Mouse (Mus musculus): ENCODE measurements around the gene Dgkg. TPM values are rescaled to one million over a fixed set of nuclear protein-coding genes. Genes with fewer than 3 reads are reported as not detected.

The Dgkg gene
- polyA plus RNA-seq (2015; fragmentation: Nextera tagmentation; extraction: Ambion mirVana), result 3.5 and 4.5 TPM in 2 replicates

DNA sequence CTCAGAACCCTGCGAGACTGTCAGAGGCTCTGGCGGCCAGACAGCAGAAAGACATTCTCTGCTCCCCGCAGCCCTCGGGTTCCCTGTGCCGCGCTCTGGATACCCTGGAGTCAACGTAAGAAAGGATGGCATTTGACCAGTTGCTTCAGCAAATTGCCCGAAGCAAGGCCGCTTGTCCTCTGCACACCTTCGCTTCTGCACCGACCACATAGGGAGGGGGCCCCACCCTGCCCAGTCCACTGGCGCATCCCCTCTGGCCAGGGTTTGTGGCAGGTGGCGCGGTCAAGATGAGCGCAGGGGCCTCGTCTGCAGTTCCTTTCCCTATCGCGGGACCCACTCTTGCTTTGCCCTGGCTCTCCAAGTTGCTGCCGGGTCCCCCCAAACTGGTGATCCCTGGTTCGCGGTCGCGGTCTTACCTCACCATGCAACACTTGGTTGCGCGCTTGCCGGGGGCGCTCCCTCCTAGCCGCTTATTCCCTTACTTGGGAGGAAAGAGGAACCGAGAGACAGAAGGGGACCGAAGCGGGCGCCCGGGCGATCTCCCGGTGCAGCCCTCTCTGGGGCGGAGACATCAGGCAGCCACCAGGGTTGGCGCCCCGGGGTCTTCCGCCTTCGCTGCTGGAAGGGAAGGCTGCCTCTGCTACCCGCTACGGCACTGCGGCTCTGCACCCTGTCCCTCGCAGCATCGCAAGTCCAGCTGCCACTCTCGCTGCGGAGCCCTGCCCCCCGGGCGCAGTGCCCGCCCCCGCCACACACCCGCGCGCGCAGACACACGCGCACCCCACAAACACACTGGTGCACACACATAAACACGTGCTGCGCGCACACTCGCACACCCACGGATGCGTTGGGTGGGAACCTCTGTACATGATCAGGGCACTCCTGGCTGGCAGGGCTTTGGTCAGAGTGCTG is at the start of gene Dgkg:
Gene Dgkg (minus strand): TSS at position 689 of the 912 bp plus-strand sequence.
- TF ChIP-seq CTCF (IDR thresholded peaks at IDR 0.05; ENCODE audit: low read depth), result no peak
- 2% methylated on average over 63 of the region's 63 CpGs for WGBS
- Histone ChIP-seq H3K4me2 (replicated peaks; ENCODE audit: low read depth) (peak within 1 kb of the TSS; percentile 87), H3K27me3 (replicated peaks; ENCODE audit: control insufficient read depth, insufficient read depth, low read length) (peaks cover 12% of the 10 kb centered on the region), H3K36me3 (ENCODE audit: control insufficient read depth, insufficient read depth) (no peaks in the 10 kb centered on the region), H3K4me3 (ENCODE audit: low read depth, low read length) (peak within 1 kb of the TSS; percentile 49), H3K9ac (ENCODE audit: low read depth, low read length) (peak within 1 kb of the TSS; percentile 4; the same call in 1 of the 2 replicates), H3K4me1 (replicated peaks; ENCODE audit: control insufficient read depth, insufficient read depth, low read length) (no peaks in the 10 kb centered on the region; the same call in 1 of the 2 replicates), H3K27ac (ENCODE audit: low read depth, low read length) (no peak within 1 kb of the TSS), H3K9me3 (ENCODE audit: control insufficient read depth) (no peaks in the 10 kb centered on the region)
- ATAC-seq, result peak; percentile 49; the same call in 1 of the 2 replicates

DNA sequence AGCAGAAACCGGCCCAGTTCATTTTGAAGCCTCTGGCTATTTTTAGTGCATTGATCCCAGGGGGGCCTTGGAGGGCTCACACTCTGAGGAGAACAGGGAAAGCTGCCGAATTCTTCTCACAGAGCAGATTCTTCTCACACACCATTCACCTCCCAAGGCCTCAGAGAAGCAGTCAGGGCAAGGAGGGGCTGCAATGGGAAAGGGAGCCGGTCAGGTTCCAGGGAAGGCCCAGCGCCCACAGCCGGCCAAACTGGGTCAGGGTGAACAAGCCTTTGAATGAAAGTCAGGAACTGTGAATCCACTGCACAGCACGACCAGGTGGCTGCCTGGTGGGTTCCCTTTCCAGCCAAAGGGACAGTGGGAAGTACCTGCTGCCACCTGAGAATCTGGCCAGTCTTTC is 47.9 kb upstream of the Dgkg start:
- no peaks in the 10 kb centered on the region for H3K4me1 ChIP-seq (replicated peaks; ENCODE audit: control insufficient read depth, insufficient read depth, low read length)
- TF ChIP-seq CTCF (IDR thresholded peaks at IDR 0.05; ENCODE audit: low read depth), result no peak
- no peaks in the 10 kb centered on the region for H3K9me3 ChIP-seq (ENCODE audit: control insufficient read depth)
- 62% methylated on average over 6 of the region's 6 CpGs for WGBS
- H3K27me3 ChIP-seq (replicated peaks; ENCODE audit: control insufficient read depth, insufficient read depth, low read length), result no peaks in the 10 kb centered on the region
- H3K4me3 ChIP-seq (ENCODE audit: low read depth, low read length), result no peak overlapping the region
- no peak overlapping the region for H3K9ac ChIP-seq (ENCODE audit: low read depth, low read length)
- no peak for ATAC-seq
- no peak overlapping the region for H3K27ac ChIP-seq (ENCODE audit: low read depth, low read length)
- no peaks in the 10 kb centered on the region for H3K36me3 ChIP-seq (ENCODE audit: control insufficient read depth, insufficient read depth)
- H3K4me2 ChIP-seq (replicated peaks; ENCODE audit: low read depth), result no peak overlapping the region

DNA sequence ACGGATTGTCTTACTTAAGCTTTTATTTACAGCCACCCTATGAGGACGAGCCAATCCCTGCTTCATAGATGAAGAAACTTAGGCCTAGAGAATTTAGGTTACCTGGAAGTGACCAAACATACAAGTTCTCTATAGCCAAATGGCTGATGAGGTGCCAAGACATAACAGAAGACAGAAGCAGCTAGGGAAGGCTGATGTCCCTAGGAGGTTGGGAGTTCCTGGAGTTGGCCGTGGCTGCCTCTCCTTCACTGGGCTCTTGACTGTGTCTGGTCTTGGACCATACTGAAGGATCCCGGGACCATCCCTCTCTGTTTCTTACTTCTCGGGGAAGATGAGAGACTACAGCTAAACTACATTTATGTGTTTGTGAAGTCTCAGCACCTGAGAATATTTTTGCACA is 47.1 kb upstream of the Dgkg start:
- TF ChIP-seq CTCF (IDR thresholded peaks at IDR 0.05; ENCODE audit: low read depth), result no peak
- WGBS, result 86% methylated on average over 5 of the region's 5 CpGs
- Histone ChIP-seq H3K4me2 (replicated peaks; ENCODE audit: low read depth) (no peak overlapping the region), H3K27ac (ENCODE audit: low read depth, low read length) (no peak overlapping the region), H3K9ac (ENCODE audit: low read depth, low read length) (no peak overlapping the region), H3K36me3 (ENCODE audit: control insufficient read depth, insufficient read depth) (no peaks in the 10 kb centered on the region), H3K4me1 (replicated peaks; ENCODE audit: control insufficient read depth, insufficient read depth, low read length) (no peaks in the 10 kb centered on the region), H3K4me3 (ENCODE audit: low read depth, low read length) (no peak overlapping the region), H3K9me3 (ENCODE audit: control insufficient read depth) (no peaks in the 10 kb centered on the region), H3K27me3 (replicated peaks; ENCODE audit: control insufficient read depth, insufficient read depth, low read length) (no peaks in the 10 kb centered on the region)
- no peak for ATAC-seq

DNA sequence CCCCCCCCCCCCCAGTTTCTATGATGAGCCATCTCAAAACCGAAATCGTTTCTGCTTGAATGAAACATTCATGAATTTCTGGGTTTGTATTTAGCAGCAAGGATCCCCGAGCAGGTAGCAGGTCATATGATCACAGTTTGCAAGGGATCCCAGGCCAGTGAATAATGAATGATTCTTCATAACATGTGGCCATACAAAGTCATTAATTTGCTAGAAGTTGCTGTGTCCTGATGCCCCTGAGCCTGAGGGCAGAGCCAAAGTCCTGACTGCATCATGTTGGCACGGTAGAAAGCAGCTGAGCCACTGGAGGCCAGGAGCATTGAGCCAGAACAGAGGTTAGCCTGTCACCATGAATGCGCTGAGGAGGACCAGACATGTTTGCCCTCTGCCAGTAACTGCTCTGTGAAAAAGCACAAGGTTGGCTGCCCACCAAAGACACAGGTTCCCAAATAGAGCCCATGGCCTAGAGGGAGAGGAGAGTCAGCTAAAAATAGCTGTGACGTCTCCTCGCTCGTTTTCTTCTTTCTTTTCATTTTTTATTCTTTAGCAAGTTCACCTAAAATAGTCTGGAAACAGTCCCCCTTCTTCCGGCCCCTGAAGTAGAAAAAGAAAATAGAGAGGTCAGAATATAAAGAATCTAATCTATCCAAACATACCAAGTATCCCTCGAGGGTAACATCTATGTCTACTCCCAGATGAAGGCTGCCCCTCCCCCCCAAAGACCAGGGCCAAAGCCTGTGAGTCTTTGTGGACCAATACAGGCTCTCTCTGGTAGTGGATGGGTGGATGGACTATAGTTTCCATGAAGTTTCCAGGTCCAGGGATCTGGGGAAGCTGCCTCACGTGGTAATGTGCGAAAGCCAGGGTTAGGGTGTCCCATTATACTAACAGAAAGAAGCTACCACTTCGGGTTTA is 42.1 kb upstream of the Dgkg start:
- H3K36me3 ChIP-seq (ENCODE audit: control insufficient read depth, insufficient read depth), result no peaks in the 10 kb centered on the region
- no peak overlapping the region for H3K4me3 ChIP-seq (ENCODE audit: low read depth, low read length)
- TF ChIP-seq CTCF (IDR thresholded peaks at IDR 0.05; ENCODE audit: low read depth), result no peak
- ATAC-seq, result no peak
- 75% methylated on average over 13 of the region's 13 CpGs for WGBS
- H3K9ac ChIP-seq (ENCODE audit: low read depth, low read length), result no peak overlapping the region
- no peaks in the 10 kb centered on the region for H3K27me3 ChIP-seq (replicated peaks; ENCODE audit: control insufficient read depth, insufficient read depth, low read length)
- no peaks in the 10 kb centered on the region for H3K9me3 ChIP-seq (ENCODE audit: control insufficient read depth)
- no peak overlapping the region for H3K4me2 ChIP-seq (replicated peaks; ENCODE audit: low read depth)
- H3K27ac ChIP-seq (ENCODE audit: low read depth, low read length), result no peak overlapping the region
- no peaks in the 10 kb centered on the region for H3K4me1 ChIP-seq (replicated peaks; ENCODE audit: control insufficient read depth, insufficient read depth, low read length)

DNA sequence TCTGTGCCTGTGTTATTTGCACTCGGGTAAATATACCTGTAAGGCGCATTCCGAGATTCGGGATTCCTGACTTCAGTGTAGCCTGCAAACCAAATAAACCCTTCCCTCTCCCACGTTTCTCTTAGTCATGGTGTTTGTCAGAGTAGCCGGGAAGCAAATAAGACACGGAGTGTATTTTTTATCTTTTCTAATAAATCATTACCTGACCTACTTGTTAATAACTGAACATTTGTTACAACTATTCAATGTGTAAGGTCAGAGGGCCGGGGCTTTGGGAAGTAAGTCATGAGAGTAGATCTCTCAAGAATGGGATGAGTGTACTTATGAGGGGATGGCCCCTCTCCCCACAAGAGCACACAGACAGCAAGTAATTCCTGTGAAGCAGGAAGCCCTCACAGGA is 41.1 kb upstream of the Dgkg start:
- Histone ChIP-seq H3K9me3 (ENCODE audit: control insufficient read depth) (no peaks in the 10 kb centered on the region), H3K27me3 (replicated peaks; ENCODE audit: control insufficient read depth, insufficient read depth, low read length) (no peaks in the 10 kb centered on the region), H3K4me3 (ENCODE audit: low read depth, low read length) (no peak overlapping the region), H3K4me2 (replicated peaks; ENCODE audit: low read depth) (no peak overlapping the region), H3K4me1 (replicated peaks; ENCODE audit: control insufficient read depth, insufficient read depth, low read length) (no peaks in the 10 kb centered on the region), H3K9ac (ENCODE audit: low read depth, low read length) (no peak overlapping the region), H3K36me3 (ENCODE audit: control insufficient read depth, insufficient read depth) (no peaks in the 10 kb centered on the region), H3K27ac (ENCODE audit: low read depth, low read length) (no peak overlapping the region)
- WGBS, result 36% methylated on average over 8 of the region's 8 CpGs
- ATAC-seq, result no peak
- TF ChIP-seq CTCF (IDR thresholded peaks at IDR 0.05; ENCODE audit: low read depth), result no peak

DNA sequence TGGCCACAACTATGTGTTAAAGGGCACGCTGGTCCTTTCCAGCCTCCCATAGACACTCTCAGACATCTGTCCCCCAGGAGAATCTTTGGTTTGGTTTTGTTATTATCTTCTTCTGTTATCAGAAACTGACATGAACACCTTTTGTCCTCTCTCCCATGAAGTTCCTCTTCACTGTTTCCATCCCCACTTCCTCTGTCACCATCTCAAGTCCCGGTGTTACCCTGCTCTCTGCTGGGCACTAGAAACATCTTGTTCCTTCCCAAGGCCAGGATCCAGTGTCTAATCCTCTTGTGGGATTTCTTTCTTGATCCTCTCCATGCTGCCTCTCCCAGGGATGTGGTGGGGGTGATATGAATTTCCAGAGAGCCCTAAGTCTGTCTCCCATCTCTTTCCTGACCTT is 32.6 kb upstream of the Dgkg start:
- TF ChIP-seq CTCF (IDR thresholded peaks at IDR 0.05; ENCODE audit: low read depth), result no peak
- H3K36me3 ChIP-seq (ENCODE audit: control insufficient read depth, insufficient read depth), result no peaks in the 10 kb centered on the region
- H3K4me1 ChIP-seq (replicated peaks; ENCODE audit: control insufficient read depth, insufficient read depth, low read length), result no peaks in the 10 kb centered on the region
- H3K9me3 ChIP-seq (ENCODE audit: control insufficient read depth), result no peaks in the 10 kb centered on the region
- H3K27ac ChIP-seq (ENCODE audit: low read depth, low read length), result no peak overlapping the region
- ATAC-seq, result no peak
- no peak overlapping the region for H3K4me2 ChIP-seq (replicated peaks; ENCODE audit: low read depth)
- no peaks in the 10 kb centered on the region for H3K27me3 ChIP-seq (replicated peaks; ENCODE audit: control insufficient read depth, insufficient read depth, low read length)
- no peak overlapping the region for H3K9ac ChIP-seq (ENCODE audit: low read depth, low read length)
- H3K4me3 ChIP-seq (ENCODE audit: low read depth, low read length), result no peak overlapping the region
- WGBS, result 89% methylated on average over 2 of the region's 2 CpGs

All from intestine, postnatal 0 days (tissue).